Mouse (Mus musculus) 3T3-L1 (cell line): ENCODE measurements around the gene Cdk18.
A peak's percentile ranks its signal among the peaks of the same experiment; 100 is the strongest.

Source experiments
- DNase-seq: peaks from one replicate; pipeline ENCODE4 v3.0.0-alpha.2; 2015; ENCODE audit warnings: low read depth, low spot score

Gene Cdk18

DNA sequence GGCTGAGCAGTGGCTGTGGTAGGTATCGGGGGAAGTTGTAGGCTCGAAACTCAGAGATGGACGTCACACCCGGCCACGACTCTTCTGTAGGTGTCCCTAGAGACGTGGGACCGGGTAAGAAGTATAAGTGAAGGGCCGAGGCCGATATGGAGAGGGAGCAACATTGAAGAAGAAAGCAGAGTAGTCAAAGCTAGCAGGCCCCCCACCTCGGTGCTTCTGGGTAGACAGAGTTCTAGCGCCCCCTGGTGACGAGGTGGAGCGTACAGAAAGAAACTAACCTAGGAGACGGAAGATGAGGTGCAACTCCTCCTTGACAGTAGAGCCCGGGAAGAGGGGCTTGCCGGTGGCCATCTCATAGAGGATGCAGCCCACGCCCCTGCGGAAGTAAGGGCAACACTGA lies 22.9 kb downstream of the Cdk18 start:
- DNase-seq = peak; percentile 64

GRCm38 (mm10) chr1:132113098-132113497 lies 26.4 kb downstream of the Cdk18 start:
- peak; percentile 70 for DNase-seq

- DNase-seq = no peak
Observed at GRCm38 (mm10) chr1:132112426-132112825, 27.1 kb downstream of the Cdk18 start.

DNA sequence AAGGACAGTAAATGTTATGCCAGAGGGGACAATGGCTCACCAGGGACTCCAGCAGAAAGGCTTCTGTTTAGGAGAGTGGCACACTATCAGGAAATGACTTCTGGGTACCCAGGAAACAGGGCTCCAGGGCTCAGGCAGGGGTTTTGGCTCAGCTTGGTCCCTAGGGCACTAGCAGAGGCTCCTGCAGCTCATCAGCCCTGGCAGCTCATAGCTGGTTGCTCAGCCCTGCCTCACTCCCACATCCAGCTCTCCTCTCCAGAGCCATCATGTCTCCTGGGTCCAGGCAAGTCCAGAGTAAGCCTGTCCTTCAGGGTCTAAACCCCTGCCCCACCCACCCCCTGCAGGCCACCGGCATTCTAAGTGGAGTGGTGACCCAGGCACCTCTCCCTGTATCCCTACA lies 28.1 kb downstream of the Cdk18 start:
- DNase-seq = peak; percentile 30

GRCm38 (mm10) chr1:132109368-132109767 lies 30.1 kb downstream of the Cdk18 start:
- DNase-seq = no peak

DNA sequence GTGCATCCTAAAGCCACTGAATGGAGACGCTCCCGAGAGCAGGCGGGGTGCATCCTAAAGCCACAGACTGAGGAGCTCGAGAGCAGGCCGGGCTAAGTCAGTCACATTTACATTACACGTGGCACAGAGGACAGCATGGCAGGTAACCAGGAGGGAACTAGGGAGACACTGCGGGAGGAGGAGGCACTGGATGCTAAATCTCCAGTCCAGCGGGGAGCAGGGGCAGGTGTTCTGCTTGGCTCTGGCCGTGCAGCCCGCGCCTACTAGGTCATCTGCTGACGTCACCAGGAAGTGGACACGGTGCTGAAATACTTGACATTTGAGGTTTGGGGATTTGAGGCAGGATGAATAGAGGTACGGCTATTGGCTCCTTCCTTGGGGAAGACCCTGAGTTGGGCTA lies 35.1 kb downstream of the Cdk18 start:
- DNase-seq = no peak

DNA sequence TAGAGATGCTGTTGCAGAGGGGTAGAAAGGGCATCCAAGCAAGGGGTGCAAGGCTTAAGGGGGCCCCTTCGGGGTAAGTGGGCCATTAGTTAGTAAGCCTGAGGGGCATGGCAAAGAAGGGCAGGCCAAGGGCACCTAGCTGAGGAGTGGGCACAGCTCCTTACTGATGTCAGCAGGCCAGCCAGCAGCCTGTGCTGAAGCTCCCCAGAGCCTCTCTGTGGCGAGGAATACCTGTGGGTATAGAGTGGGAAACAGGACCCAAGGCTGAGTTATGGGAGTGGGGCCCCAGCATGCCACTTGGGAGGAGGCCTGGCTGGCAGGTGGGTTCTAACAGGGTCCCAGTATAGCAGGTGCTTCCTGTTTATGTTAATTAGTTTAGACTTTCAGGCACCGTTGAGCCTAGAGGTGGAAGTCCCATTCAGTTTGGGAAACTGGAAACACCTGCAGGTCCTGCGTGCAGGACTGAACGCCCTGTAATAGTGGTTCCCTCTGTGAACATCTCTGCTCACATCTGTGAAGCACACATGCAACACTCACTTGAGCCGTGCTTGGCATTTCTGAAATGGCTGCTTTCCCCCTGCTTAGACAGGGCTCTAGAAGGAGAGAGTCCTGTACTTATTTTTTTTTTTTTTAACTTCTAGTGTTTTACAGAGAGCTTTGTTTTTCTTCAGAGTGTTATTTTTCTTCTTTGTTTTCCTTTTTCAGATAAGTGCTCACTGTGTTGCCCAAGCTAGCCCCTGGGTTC lies 37.4 kb downstream of the Cdk18 start:
- no peak for DNase-seq

DNA sequence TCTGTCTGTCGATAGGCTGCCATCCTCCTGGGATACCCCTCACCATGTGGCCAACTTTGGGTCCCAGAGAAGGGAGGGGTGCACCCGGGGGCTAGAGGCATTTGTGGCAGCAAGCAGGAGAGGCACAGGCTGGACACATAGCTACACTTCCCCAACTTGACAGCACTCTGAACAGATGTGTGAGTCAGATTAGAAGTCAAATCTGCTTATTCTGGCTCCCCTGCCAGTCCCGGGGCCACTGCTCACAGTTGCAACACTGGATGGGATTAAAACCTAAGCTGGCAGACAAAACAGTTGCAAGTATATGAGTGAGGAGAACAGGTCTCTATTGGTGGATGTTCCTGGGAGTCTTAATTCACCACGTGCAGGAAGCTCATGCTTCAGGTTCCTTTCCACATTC lies 39.7 kb downstream of the Cdk18 start:
- DNase-seq = no peak

- peak; percentile 62 for DNase-seq
Observed at GRCm38 (mm10) chr1:132099016-132099415, 40.5 kb downstream of the Cdk18 start.

- DNase-seq = no peak
Observed at GRCm38 (mm10) chr1:132098076-132098475, 41.4 kb downstream of the Cdk18 start.

DNA sequence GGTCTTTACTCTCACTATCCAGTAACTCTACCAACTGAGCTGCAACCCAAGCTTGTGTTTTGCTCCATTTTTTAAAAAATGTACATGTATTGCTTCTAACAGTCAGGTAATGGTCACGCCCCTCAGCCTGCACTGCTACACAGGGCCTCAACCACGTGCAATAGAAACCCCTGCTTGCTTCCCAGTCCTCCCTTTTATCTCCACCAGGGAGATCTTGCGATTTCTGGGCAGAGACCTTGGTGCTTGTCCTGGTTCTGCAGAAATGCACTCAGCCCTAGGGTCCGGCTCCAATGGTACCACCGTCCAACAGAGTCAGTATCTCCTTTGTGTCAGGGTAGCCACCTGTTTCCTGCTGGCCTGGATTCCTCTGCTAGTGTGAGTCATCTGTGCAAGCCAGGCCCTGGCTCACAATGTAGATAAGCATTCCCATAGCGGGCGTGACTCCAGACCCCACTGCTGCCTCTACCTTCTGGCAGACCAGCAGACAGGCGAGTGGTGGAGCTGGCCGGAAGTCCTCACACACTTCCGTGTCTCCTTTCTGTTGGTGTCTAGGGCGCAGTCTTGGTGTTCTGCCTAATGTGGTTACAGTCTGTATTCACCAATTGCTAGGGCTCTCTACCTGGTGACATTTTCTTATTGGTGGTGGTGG lies 44.0 kb downstream of the Cdk18 start:
- peak; percentile 73 for DNase-seq

- no peak for DNase-seq
Observed at GRCm38 (mm10) chr1:132093269-132093668, 46.2 kb downstream of the Cdk18 start.

- no peak for DNase-seq
Observed at GRCm38 (mm10) chr1:132090266-132090665, 49.2 kb downstream of the Cdk18 start.

DNA sequence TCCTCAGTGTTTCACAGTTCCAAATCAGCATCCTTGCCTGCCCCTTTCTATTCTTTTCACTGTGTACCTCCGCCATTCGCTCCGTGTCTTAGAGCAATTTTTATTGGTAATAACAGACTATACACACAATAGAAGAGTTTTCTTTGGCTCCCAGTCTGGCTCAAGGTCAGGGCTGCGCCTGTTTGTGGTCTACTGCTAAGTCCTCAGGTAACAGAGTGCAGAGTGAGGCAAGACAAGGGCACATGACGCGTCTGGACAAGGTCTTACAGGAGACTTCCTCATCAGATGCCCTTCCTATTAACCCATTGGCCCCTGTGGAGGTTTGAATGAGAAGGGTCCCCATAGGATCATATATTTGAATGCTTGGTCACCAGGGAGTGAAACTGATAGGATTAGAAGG lies 49.7 kb downstream of the Cdk18 start:
- DNase-seq = no peak

- no peak for DNase-seq
Observed at GRCm38 (mm10) chr1:132088181-132088671, 51.3 kb downstream of the Cdk18 start.

DNA sequence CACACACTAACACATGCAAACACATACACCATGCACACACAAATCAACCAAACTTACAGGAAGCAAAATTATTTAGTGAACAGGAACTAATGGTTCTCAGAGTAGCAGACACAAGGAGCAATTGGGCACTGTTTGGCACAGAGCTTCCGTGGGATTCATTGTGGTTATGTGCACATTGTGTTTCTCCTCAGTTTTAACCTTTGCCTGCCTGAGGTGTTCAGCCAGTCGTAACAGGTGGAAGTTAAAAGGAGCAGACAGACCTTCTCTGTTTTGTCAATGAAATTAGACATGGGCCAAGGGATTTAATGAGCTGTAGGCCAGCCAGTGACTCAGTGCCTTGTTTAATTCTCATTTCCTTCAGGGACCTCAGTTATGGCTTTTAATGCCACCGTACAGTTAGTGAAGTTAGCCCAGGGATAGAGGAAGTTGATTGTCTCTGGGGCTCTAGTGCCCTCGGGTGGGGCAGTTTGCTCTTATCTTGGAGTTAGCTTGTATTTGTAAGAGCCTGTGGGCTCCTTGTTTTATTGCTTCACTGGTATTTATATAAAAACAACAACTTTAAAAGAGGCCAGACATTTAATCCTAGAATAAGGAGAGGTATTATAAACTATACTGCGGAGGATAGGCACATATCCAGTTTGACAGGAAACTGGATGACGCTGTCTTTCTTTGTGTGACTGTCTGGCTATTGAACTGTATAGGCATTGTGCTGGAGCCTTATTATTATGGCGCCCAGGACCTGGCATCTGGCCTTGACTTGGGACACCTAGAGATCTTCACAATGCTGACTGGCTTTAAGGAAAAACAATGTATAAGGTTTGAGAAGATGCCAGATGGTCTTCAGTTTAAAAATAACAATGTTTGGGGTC lies 54.1 kb downstream of the Cdk18 start:
- no peak for DNase-seq

- DNase-seq = no peak
Observed at GRCm38 (mm10) chr1:132078413-132078812, 61.1 kb downstream of the Cdk18 start.

GRCm38 (mm10) chr1:132075576-132075975 lies 63.9 kb downstream of the Cdk18 start:
- no peak for DNase-seq

DNA sequence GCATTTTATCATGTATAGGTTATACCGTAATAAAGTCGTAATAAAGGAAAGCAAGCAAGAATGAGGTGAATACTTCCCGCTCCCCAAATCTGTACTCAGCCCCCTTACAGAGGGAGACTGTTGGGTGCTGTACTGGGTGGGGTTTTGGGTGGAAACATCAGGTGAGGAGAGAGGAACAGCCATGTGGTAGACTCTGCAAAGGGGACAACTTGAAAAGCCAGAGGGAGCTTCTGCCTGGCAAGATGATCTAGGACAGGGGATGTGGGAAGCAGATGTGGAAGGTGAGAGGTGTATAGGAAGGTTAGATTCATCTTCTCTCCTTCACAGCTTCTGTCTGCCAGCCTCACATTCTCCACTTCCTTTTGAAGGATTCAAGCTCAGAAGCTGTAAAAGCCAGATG lies 68.8 kb downstream of the Cdk18 start:
- DNase-seq = no peak

GRCm38 (mm10) chr1:132069436-132069835 lies 70.0 kb downstream of the Cdk18 start:
- DNase-seq = no peak

DNA sequence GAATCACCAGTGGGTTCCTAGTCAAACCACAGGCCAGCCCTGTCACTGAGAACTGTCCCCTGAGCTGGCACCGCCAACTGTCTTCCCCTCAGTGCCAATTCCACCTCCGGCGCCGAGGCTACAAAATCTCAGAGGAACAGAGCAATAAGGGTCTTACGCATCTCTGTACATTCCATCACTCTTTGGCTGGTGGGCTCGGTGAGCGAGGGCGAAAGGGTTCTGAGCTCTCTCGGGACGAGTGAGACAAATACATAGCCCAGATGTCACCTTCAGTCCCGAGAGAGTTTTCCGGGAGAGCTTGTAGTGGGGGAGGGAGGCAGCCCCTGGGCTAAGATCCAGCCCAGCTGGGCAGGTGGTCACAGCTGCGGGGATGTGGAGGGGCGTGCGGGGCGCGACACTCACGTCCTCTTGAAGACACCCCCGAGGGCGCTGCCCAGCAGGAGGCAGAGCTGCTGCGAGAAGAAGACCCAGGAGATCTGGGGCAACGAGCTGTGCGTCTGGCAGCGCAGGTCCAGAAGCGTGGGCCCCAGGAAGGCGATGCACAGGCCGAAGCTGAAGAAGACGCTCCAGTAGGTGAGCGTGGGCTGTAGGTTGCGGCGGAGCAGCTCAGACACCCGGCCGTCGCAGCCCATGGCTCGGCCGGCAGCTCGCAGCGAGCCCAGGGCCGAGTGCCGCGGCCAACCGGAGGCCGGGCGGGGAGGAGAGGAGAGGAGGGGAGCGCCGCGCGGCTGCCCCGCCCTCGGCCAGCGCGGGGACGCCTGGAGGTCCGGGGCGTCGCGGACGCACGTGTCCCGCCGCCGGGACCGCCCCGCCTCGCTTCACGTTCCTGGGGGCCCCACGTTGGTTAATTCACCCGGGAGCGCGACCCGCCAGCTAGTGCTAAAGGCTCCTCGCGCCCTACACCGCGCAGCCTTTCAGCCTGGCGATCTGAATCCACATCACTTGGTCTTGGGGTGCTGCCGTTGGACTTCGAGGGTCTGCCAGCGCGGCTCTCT lies 71.9 kb downstream of the Cdk18 start, which contains the start of gene Mfsd4a:
Gene Mfsd4a, minus strand, starts transcription at position 802 of the 995 bp plus-strand sequence.
- DNase-seq = no peak
